Mouse (Mus musculus): ENCODE measurements around the gene Scp2.

Gene Scp2

GRCm38 (mm10) chr4:108096345-108096744, 48.5 kb downstream of the Scp2 start, which contains the start of gene Podn:
Gene Podn, minus strand, starts transcription at chr4:108096445.
- no peak for DNase-seq (ENCODE audit: low spot score)

DNA sequence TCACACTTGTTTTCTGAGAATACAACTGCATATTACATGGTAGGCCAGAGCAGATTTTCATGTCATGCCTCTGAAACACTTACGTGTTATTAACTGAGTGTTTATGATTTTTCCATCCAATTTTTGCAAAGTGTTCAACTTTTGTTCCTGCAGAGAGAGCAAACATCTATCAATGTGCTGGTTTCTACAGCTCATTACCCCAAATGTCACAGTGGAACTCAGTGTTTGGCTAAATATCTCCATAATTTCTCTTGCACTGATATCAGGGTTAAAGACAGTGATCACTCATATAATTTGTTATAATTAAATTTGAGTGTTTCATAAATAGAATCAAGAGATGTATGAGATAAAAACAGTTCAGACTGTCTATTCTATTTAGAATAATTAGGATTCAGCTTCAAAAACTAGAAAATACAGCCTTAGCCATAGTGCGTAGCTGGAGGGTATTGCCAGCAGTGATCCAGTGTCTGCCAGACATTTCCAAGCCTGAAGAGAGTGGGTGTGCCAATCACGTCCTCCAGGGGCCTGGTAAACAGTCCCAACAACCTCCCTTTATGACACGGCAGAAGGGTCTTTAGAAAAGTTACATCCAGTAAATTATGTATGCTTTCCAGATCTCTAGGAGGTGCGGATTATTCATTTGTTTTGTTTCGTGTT, 51.9 kb downstream of the Scp2 start:
- DNase-seq (ENCODE audit: low spot score), result no peak

GRCm38 (mm10) chr4:108083993-108084392, 60.8 kb downstream of the Scp2 start:
- DNase-seq (ENCODE audit: low spot score), result no peak

DNA sequence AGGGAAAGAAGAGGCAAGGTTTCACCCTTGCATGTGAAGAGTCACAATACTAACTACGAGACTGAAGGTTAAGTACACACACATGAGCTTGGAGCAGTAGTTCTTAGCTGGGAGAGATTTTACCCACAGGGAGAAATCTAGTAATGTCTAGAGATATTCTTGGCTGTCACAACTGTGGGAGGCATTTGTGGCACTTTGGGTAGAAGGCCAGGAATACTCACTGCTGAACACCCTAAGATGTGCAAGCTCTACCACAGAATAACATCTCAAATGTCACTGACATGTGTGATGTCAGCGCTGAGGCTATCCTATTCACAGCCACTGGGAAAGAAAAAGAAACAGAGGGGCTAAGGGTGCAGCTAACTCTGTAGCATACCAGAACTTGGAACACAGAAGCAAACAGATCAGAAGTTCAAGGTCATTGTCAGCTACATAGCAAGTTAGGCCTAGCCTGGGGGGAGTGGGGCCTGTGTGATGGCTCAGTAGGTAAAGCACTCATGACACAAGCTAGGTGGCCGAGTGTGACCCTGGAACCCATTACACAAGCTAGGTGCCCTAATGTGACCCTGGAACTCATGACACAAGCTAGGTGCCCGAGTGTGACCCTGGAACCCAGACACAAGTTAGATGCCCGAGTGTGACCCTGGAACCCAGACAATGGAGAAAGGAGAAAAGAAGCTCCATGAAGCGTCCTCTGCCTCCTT, 61.6 kb downstream of the Scp2 start:
- DNase-seq (ENCODE audit: low spot score), result no peak

DNA sequence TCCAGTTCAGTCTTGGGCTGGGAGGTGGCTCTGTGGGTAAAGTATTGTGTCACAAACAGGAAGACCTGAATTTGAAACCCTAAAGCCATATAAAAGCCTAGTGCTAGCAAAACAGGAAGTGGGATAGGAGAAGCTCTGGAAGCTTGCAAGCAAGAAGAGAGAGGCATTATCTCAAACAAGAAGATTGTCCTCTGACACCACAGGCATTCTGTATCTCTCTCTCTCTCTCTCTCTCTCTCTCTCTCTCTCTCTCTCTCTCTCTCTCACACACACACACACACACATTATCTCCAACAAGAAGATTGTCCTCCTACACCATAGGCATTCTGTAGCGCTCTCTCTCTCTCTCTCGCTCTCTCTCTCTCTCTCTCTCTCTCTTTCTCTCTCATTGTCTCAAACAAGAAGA, 62.4 kb downstream of the Scp2 start:
- DNase-seq (ENCODE audit: low spot score), result no peak

- no peak for DNase-seq (ENCODE audit: low spot score)
These were observed 63.9 kb downstream of the Scp2 start for GRCm38 (mm10) chr4:108080876-108081275.

- DNase-seq (ENCODE audit: low spot score), result no peak
These were observed 65.0 kb downstream of the Scp2 start for GRCm38 (mm10) chr4:108079762-108080161.

- peak; percentile 1 for DNase-seq (ENCODE audit: low spot score)
These were observed 65.6 kb downstream of the Scp2 start for GRCm38 (mm10) chr4:108079191-108079590.

- no peak for DNase-seq (ENCODE audit: low spot score)
These were observed 67.4 kb downstream of the Scp2 start for GRCm38 (mm10) chr4:108077224-108077955.

DNA sequence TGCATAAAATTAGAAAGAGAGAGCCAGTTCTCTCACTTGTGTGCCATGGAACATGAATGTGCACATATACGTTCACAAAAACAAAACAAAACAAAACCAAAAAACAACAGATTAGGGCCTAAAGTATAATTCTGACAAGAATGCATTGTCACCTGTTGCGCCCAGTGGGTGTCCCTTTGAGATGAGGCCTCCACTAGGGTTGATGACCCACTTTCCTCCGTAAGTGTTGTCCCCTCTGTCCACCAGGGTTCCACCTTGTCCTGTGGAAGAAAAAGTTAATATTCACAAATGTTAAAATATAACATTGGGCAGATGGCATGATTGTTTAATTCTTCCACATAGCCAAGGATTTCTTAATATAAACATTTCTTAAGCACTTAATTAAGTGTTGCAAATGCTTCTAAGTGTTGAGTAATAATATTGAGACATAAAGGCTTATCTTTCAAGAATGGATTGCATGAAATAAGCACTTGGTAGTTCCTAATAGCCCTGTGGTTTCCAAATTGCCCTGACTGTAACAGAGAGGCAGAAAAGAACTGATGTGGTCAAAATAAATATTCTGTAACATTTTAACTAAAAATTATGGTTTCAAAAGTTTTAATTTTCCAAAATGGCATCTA, 70.5 kb downstream of the Scp2 start:
- DNase-seq (ENCODE audit: low spot score), result no peak

- no peak for DNase-seq (ENCODE audit: low spot score)
These were observed 72.7 kb downstream of the Scp2 start for GRCm38 (mm10) chr4:108072086-108072485.

GRCm38 (mm10) chr4:108071235-108071901, 73.4 kb downstream of the Scp2 start:
- DNase-seq (ENCODE audit: low spot score), result peak; percentile 97

GRCm38 (mm10) chr4:108070723-108071122, 74.1 kb downstream of the Scp2 start:
- DNase-seq (ENCODE audit: low spot score), result peak; percentile 4

DNA sequence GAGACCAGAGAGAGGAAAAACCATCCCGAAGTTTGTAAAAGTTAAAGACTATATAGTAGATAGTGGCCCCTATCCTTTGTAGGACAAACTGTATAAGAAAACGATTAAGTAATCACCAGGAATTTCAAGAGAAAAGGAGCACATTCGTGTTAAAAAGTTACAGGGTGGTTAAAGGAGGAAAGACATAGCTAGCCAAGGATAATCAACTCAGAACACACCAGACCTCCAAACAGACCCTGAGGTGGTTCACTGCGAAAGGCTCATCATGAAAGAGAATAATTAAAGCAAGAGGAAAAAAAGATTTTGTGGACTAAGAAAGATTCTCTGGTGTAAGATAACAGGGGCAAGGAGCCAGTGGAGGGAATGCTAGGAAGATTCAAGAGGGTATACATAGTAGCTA, 74.5 kb downstream of the Scp2 start:
- no peak for DNase-seq (ENCODE audit: low spot score)

- DNase-seq (ENCODE audit: low spot score), result no peak
These were observed 76.7 kb downstream of the Scp2 start for GRCm38 (mm10) chr4:108068081-108068480.

- DNase-seq (ENCODE audit: low spot score), result no peak
These were observed 77.5 kb downstream of the Scp2 start for GRCm38 (mm10) chr4:108067261-108067660.

- no peak for DNase-seq (ENCODE audit: low spot score)
These were observed 78.2 kb downstream of the Scp2 start for GRCm38 (mm10) chr4:108066569-108066968.

GRCm38 (mm10) chr4:108065176-108065844, 79.5 kb downstream of the Scp2 start:
- no peak for DNase-seq (ENCODE audit: low spot score)

DNA sequence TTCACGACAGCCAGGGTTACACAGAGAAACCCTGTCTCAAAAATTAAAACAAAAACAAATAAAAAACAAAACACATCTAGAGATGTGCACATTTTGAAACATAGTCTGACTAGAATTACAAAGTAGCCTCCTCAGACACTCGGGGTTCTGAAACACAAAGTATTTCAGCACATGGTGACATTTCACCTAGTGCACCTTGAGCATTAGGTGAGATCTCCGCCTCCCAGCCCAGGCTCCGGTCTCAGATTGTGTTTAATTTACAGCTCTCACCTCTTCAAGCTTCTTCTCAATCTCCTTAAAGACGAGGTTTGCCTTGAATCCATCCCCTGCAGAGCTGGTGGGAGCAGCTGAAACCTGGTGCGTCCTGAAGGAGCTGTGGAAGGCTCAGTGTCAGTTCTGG, 81.2 kb downstream of the Scp2 start:
- DNase-seq (ENCODE audit: low spot score), result no peak

GRCm38 (mm10) chr4:108062524-108062923, 82.3 kb downstream of the Scp2 start:
- DNase-seq (ENCODE audit: low spot score), result no peak

GRCm38 (mm10) chr4:108060774-108061173, 84.0 kb downstream of the Scp2 start:
- DNase-seq (ENCODE audit: low spot score), result no peak

Measured in retina, embryonic 14.5 days (tissue).